Mouse (Mus musculus) heart, adult 2 months (tissue): ENCODE measurements around the gene Cdhr1.

Experiments used
- CTCF ChIP-seq: fragments of 200-600 bp; IDR thresholded peaks from 2 replicates; pipeline ENCODE4 v1.8.1; 2022; ENCODE audit warnings: antibody characterized with exemption, mild to moderate bottlenecking, moderate library complexity
- EP300 ChIP-seq: fragments of 200-500 bp; IDR thresholded peaks from 2 replicates; pipeline ENCODE4 v1.6.1; 2011; ENCODE audit warnings: low read depth, low read length, control low read depth; ENCODE audit not compliant: insufficient read depth
- POLR2A ChIP-seq: fragments of 200-500 bp; IDR thresholded peaks from 2 replicates; pipeline ENCODE4 v1.6.1; 2011; ENCODE audit warnings: mild to moderate bottlenecking, low read depth, low read length, control low read depth; ENCODE audit not compliant: insufficient read depth

DNA sequence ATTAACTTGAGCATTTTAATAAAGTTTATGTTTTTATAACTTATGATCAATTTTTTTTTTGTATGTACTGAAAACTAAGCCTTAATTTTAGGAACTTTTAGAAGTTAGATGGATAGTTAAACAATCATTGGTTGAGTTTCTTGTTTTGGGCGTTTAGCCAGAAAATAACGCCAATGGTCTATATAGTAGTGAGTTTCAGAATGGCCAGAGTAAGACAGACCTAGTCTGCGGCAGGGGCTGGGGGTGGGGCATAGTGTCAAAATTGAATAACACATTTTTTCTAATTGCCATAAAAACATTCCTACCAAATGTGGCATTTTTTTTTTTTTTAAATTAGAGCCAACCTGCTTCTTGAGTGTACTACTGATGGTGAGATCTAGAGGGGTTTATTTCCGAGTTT is 38.0 kb upstream of the Cdhr1 start:
- TF ChIP-seq CTCF (no peak), POLR2A (no peak), EP300 (no peak)
